Mouse (Mus musculus) CD8-positive naive resting alpha-beta T cell, adult 57 days (primary cell): ENCODE measurements around the gene Ptprz1. TPM values are rescaled to one million over a fixed set of nuclear protein-coding genes. Genes with fewer than 3 reads are reported as not detected.

ENCODE experiments used
- total RNA-seq: library from RNA; stranded (reverse); gene quantifications from one replicate; pipeline ENCODE4 v1.2.4, GENCODE M21; 2023

Ptprz1 gene
- not detected for total RNA-seq

GRCm38 (mm10) chr6:22874781-22875613, at the start of gene Ptprz1:
Gene Ptprz1 (plus strand): TSS chr6:22875502.

